Mouse (Mus musculus) liver, postnatal 0 days (tissue): ENCODE data around the gene Mypn.

ENCODE experiments used
- CTCF ChIP-seq: sonication (generic); IDR thresholded peaks from 2 replicates; pipeline ENCODE4 v1.5.1; 2016; ENCODE audit warnings: antibody characterized with exemption, low read depth
- EP300 ChIP-seq: IDR thresholded peaks from 2 replicates; pipeline ENCODE4 v1.6.1; 2016; ENCODE audit warnings: antibody characterized with exemption, low read depth, mild to moderate bottlenecking

DNA sequence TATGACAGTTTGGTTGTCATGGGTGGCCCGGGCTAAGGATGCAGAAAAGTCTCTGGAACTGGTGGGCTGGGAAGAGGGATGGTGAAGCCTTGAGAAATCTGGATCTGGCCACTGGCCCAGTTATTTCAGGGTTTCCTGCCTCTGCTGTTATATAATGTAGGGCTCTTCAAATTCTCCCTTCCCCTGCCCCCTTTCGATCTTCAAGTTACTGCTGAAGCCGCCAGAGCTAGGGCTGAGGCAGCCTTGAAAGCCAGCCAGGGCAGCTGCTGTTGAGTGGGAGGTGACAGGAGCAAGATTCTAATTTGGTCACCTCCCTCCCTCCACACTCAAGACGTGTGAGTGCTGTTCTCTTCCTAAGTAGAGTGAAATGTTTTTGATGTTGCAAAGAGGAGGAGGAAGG, 46.8 kb downstream of the Mypn start:
- no peak for TF ChIP-seq CTCF
- no peak for TF ChIP-seq EP300
